Mouse (Mus musculus): ENCODE data around the gene Tmem184b. TPM values are rescaled to one million over a fixed set of nuclear protein-coding genes. Genes with fewer than 3 reads are reported as not detected.
A peak's percentile ranks its signal among the peaks of the same experiment; 100 is the strongest.

Gene Tmem184b
- polyA plus RNA-seq, 1 experiment from 2014 or later = 55.0 TPM

- peak overlapping the region; percentile 58; the same call in 1 of the 2 replicates for H3K9ac ChIP-seq (ENCODE audit: low read depth, low read length)
- peak overlapping the region; percentile 16 for H3K4me3 ChIP-seq (ENCODE audit: low read depth, low read length)
- peak overlapping the region; percentile 95 for H3K27ac ChIP-seq (ENCODE audit: low read depth, low read length)
- H3K4me2 ChIP-seq = peak overlapping the region; percentile 52
- H3K9me3 ChIP-seq (replicated peaks; ENCODE audit: control insufficient read depth, low read length) = no peaks in the 10 kb centered on the region
- WGBS (ENCODE audit: insufficient replicate concordance) = 10% methylated on average over 21 of the region's 21 CpGs
- peaks cover 59% of the 10 kb centered on the region for H3K4me1 ChIP-seq (ENCODE audit: control insufficient read depth, insufficient read depth, low read length)
- no peaks in the 10 kb centered on the region for H3K27me3 ChIP-seq (ENCODE audit: control insufficient read depth, insufficient read depth, low read length)
- H3K36me3 ChIP-seq (ENCODE audit: control insufficient read depth, insufficient read depth, low read length) = peaks cover 51% of the 10 kb centered on the region
- ATAC-seq (replicated peaks; ENCODE audit: insufficient number of reproducible peaks, low FRiP score, low TSS enrichment) = no peak
These were observed 29.5 kb upstream of the Tmem184b start for GRCm38 (mm10) chr15:79432892-79433291.

- Histone ChIP-seq H3K4me1 (ENCODE audit: control insufficient read depth, insufficient read depth, low read length) (peaks cover 54% of the 10 kb centered on the region), H3K27ac (ENCODE audit: low read depth, low read length) (peak overlapping the region; percentile 95), H3K36me3 (ENCODE audit: control insufficient read depth, insufficient read depth, low read length) (peaks cover 45% of the 10 kb centered on the region), H3K4me3 (ENCODE audit: low read depth, low read length) (peak overlapping the region; percentile 16), H3K9ac (ENCODE audit: low read depth, low read length) (peak overlapping the region; percentile 58), H3K9me3 (replicated peaks; ENCODE audit: control insufficient read depth, low read length) (no peaks in the 10 kb centered on the region), H3K4me2 (peak overlapping the region; percentile 52), H3K27me3 (ENCODE audit: control insufficient read depth, insufficient read depth, low read length) (no peaks in the 10 kb centered on the region)
- ATAC-seq (replicated peaks; ENCODE audit: insufficient number of reproducible peaks, low FRiP score, low TSS enrichment) = no peak
- 64% methylated on average over 11 of the region's 11 CpGs for WGBS (ENCODE audit: insufficient replicate concordance)
These were observed 29.0 kb upstream of the Tmem184b start for GRCm38 (mm10) chr15:79432328-79432727.

GRCm38 (mm10) chr15:79431925-79432324 is 28.6 kb upstream of the Tmem184b start:
- Histone ChIP-seq H3K4me3 (ENCODE audit: low read depth, low read length) (no peak overlapping the region), H3K36me3 (ENCODE audit: control insufficient read depth, insufficient read depth, low read length) (peaks cover 44% of the 10 kb centered on the region), H3K4me2 (peak overlapping the region; percentile 52)

GRCm38 (mm10) chr15:79430461-79431000 is 27.2 kb upstream of the Tmem184b start:
- Histone ChIP-seq H3K36me3 (ENCODE audit: control insufficient read depth, insufficient read depth, low read length) (peaks cover 42% of the 10 kb centered on the region), H3K27me3 (ENCODE audit: control insufficient read depth, insufficient read depth, low read length) (no peaks in the 10 kb centered on the region), H3K27ac (ENCODE audit: low read depth, low read length) (no peak overlapping the region), H3K4me1 (ENCODE audit: control insufficient read depth, insufficient read depth, low read length) (peaks cover 36% of the 10 kb centered on the region), H3K9ac (ENCODE audit: low read depth, low read length) (no peak overlapping the region), H3K4me3 (ENCODE audit: low read depth, low read length) (no peak overlapping the region), H3K9me3 (replicated peaks; ENCODE audit: control insufficient read depth, low read length) (no peaks in the 10 kb centered on the region), H3K4me2 (no peak overlapping the region)
- 75% methylated on average over 10 of the region's 10 CpGs for WGBS (ENCODE audit: insufficient replicate concordance)
- no peak for ATAC-seq (replicated peaks; ENCODE audit: insufficient number of reproducible peaks, low FRiP score, low TSS enrichment)

More at GRCm38 (mm10) chr15:79431925-79432324, 28.6 kb upstream of the Tmem184b start:
- no peaks in the 10 kb centered on the region for H3K27me3 ChIP-seq (ENCODE audit: control insufficient read depth, insufficient read depth, low read length)
- peak overlapping the region; percentile 95 for H3K27ac ChIP-seq (ENCODE audit: low read depth, low read length)
- 33% methylated on average over 7 of the region's 7 CpGs for WGBS (ENCODE audit: insufficient replicate concordance)
- no peaks in the 10 kb centered on the region for H3K9me3 ChIP-seq (replicated peaks; ENCODE audit: control insufficient read depth, low read length)
- peak; percentile 50 for ATAC-seq (replicated peaks; ENCODE audit: insufficient number of reproducible peaks, low FRiP score, low TSS enrichment)
- peaks cover 50% of the 10 kb centered on the region for H3K4me1 ChIP-seq (ENCODE audit: control insufficient read depth, insufficient read depth, low read length)
- peak overlapping the region; percentile 8; the same call in 1 of the 2 replicates for H3K9ac ChIP-seq (ENCODE audit: low read depth, low read length)

GRCm38 (mm10) chr15:79429994-79430393 is 26.6 kb upstream of the Tmem184b start:
- Histone ChIP-seq H3K9ac (ENCODE audit: low read depth, low read length) (no peak overlapping the region), H3K4me3 (ENCODE audit: low read depth, low read length) (no peak overlapping the region), H3K27me3 (ENCODE audit: control insufficient read depth, insufficient read depth, low read length) (no peaks in the 10 kb centered on the region), H3K36me3 (ENCODE audit: control insufficient read depth, insufficient read depth, low read length) (peaks cover 46% of the 10 kb centered on the region), H3K9me3 (replicated peaks; ENCODE audit: control insufficient read depth, low read length) (no peaks in the 10 kb centered on the region), H3K4me1 (ENCODE audit: control insufficient read depth, insufficient read depth, low read length) (peaks cover 30% of the 10 kb centered on the region), H3K4me2 (no peak overlapping the region), H3K27ac (ENCODE audit: low read depth, low read length) (no peak overlapping the region)
- ATAC-seq (replicated peaks; ENCODE audit: insufficient number of reproducible peaks, low FRiP score, low TSS enrichment) = no peak
- 85% methylated on average over 8 of the region's 9 CpGs for WGBS (ENCODE audit: insufficient replicate concordance)

GRCm38 (mm10) chr15:79429527-79429926 is 26.2 kb upstream of the Tmem184b start:
- Histone ChIP-seq H3K4me2 (no peak overlapping the region), H3K9me3 (replicated peaks; ENCODE audit: control insufficient read depth, low read length) (no peaks in the 10 kb centered on the region), H3K27ac (ENCODE audit: low read depth, low read length) (no peak overlapping the region), H3K9ac (ENCODE audit: low read depth, low read length) (no peak overlapping the region), H3K4me1 (ENCODE audit: control insufficient read depth, insufficient read depth, low read length) (peaks cover 26% of the 10 kb centered on the region), H3K27me3 (ENCODE audit: control insufficient read depth, insufficient read depth, low read length) (no peaks in the 10 kb centered on the region), H3K36me3 (ENCODE audit: control insufficient read depth, insufficient read depth, low read length) (peaks cover 48% of the 10 kb centered on the region), H3K4me3 (ENCODE audit: low read depth, low read length) (no peak overlapping the region)
- 80% methylated on average over 12 of the region's 12 CpGs for WGBS (ENCODE audit: insufficient replicate concordance)
- no peak for ATAC-seq (replicated peaks; ENCODE audit: insufficient number of reproducible peaks, low FRiP score, low TSS enrichment)

GRCm38 (mm10) chr15:79428616-79429015 is 25.2 kb upstream of the Tmem184b start:
- 78% methylated on average over 4 of the region's 4 CpGs for WGBS (ENCODE audit: insufficient replicate concordance)
- Histone ChIP-seq H3K27ac (ENCODE audit: low read depth, low read length) (no peak overlapping the region), H3K4me3 (ENCODE audit: low read depth, low read length) (no peak overlapping the region), H3K4me2 (no peak overlapping the region), H3K9ac (ENCODE audit: low read depth, low read length) (no peak overlapping the region), H3K9me3 (replicated peaks; ENCODE audit: control insufficient read depth, low read length) (no peaks in the 10 kb centered on the region), H3K36me3 (ENCODE audit: control insufficient read depth, insufficient read depth, low read length) (peaks cover 48% of the 10 kb centered on the region), H3K27me3 (ENCODE audit: control insufficient read depth, insufficient read depth, low read length) (no peaks in the 10 kb centered on the region), H3K4me1 (ENCODE audit: control insufficient read depth, insufficient read depth, low read length) (peaks cover 26% of the 10 kb centered on the region)
- ATAC-seq (replicated peaks; ENCODE audit: insufficient number of reproducible peaks, low FRiP score, low TSS enrichment) = no peak

GRCm38 (mm10) chr15:79427516-79427915 is 24.1 kb upstream of the Tmem184b start:
- H3K27ac ChIP-seq (ENCODE audit: low read depth, low read length) = no peak overlapping the region
- H3K9me3 ChIP-seq (replicated peaks; ENCODE audit: control insufficient read depth, low read length) = no peaks in the 10 kb centered on the region
- H3K9ac ChIP-seq (ENCODE audit: low read depth, low read length) = no peak overlapping the region
- ATAC-seq (replicated peaks; ENCODE audit: insufficient number of reproducible peaks, low FRiP score, low TSS enrichment) = no peak
- H3K4me1 ChIP-seq (ENCODE audit: control insufficient read depth, insufficient read depth, low read length) = peaks cover 19% of the 10 kb centered on the region
- peaks cover 55% of the 10 kb centered on the region for H3K36me3 ChIP-seq (ENCODE audit: control insufficient read depth, insufficient read depth, low read length)
- no peaks in the 10 kb centered on the region for H3K27me3 ChIP-seq (ENCODE audit: control insufficient read depth, insufficient read depth, low read length)
- no peak overlapping the region for H3K4me2 ChIP-seq
- no peak overlapping the region for H3K4me3 ChIP-seq (ENCODE audit: low read depth, low read length)
- WGBS (ENCODE audit: insufficient replicate concordance) = 67% methylated on average over 6 of the region's 6 CpGs

GRCm38 (mm10) chr15:79425516-79425915 is 22.1 kb upstream of the Tmem184b start:
- ATAC-seq (replicated peaks; ENCODE audit: insufficient number of reproducible peaks, low FRiP score, low TSS enrichment) = no peak
- WGBS (ENCODE audit: insufficient replicate concordance) = 65% methylated on average over 11 of the region's 11 CpGs
- Histone ChIP-seq H3K27ac (ENCODE audit: low read depth, low read length) (no peak overlapping the region), H3K27me3 (ENCODE audit: control insufficient read depth, insufficient read depth, low read length) (no peaks in the 10 kb centered on the region), H3K9ac (ENCODE audit: low read depth, low read length) (no peak overlapping the region), H3K4me1 (ENCODE audit: control insufficient read depth, insufficient read depth, low read length) (peaks cover 8% of the 10 kb centered on the region), H3K9me3 (replicated peaks; ENCODE audit: control insufficient read depth, low read length) (no peaks in the 10 kb centered on the region), H3K4me3 (ENCODE audit: low read depth, low read length) (no peak overlapping the region), H3K36me3 (ENCODE audit: control insufficient read depth, insufficient read depth, low read length) (peaks cover 57% of the 10 kb centered on the region), H3K4me2 (no peak overlapping the region)

Measured in heart, embryonic 11.5 days (tissue).